Comparison of ENCODE assay signal across 11 mouse cellular contexts in genomic region chr1:64066320-64067254, GRCm38 (mm10). TPM values are rescaled to one million over a fixed set of nuclear protein-coding genes. Genes with fewer than 3 reads are reported as not detected.
A peak's percentile ranks its signal among the peaks of the same experiment; 100 is the strongest.
DNase-seq lines count a peak whose midpoint lies in the region; ATAC-seq lines count a peak whose summit lies in the region.
"Had no signal": no experiment of that assay in that cellular context is flagged by ENCODE, and none has a peak within 500 bp of the region (broad histone marks: within the 10 kb centered on the region; RNA-seq: fewer than 3 reads in every experiment).

No protein-coding gene starts in this region.

- ATAC-seq in intestine, embryonic 15.5 days = peak; percentile 65
- no peak for ATAC-seq in intestine, embryonic 16.5 days
- ATAC-seq in hindbrain, embryonic 13.5 days (ENCODE audit: low FRiP score) = peak; percentile 97

- H3K4me3 ChIP-seq in intestine, embryonic 15.5 days (replicated peaks) = no peak overlapping the region
- no peak overlapping the region for H3K4me3 ChIP-seq in intestine, embryonic 16.5 days (ENCODE audit: low read length)
- no peak overlapping the region for H3K4me3 ChIP-seq in hindbrain, embryonic 13.5 days
- H3K4me3 ChIP-seq: heart, embryonic 13.5 days; limb, embryonic 15.5 days had no signal

- 69% methylated on average over 10 of the region's 10 CpGs for WGBS in intestine, embryonic 15.5 days
- 60% methylated on average over 10 of the region's 10 CpGs for WGBS in intestine, embryonic 16.5 days
- 12% methylated on average over 10 of the region's 10 CpGs for whole genome bisulfite sequencing in hindbrain, embryonic 13.5 days

- H3K9ac ChIP-seq in intestine, embryonic 15.5 days = no peak overlapping the region
- no peak overlapping the region for H3K9ac ChIP-seq in intestine, embryonic 16.5 days (ENCODE audit: low read depth, low read length)
- no peak overlapping the region for H3K9ac ChIP-seq in hindbrain, embryonic 13.5 days
- H3K9ac ChIP-seq: heart, embryonic 13.5 days; limb, embryonic 15.5 days had no signal

- no peaks in the 10 kb centered on the region for H3K9me3 ChIP-seq in intestine, embryonic 15.5 days
- H3K9me3 ChIP-seq in intestine, embryonic 16.5 days (ENCODE audit: control insufficient read depth, low read length) = no peaks in the 10 kb centered on the region
- no peaks in the 10 kb centered on the region for H3K9me3 ChIP-seq in hindbrain, embryonic 13.5 days
- H3K9me3 ChIP-seq: heart, embryonic 13.5 days; limb, embryonic 15.5 days had no signal

- H3K36me3 ChIP-seq in intestine, embryonic 15.5 days = no peaks in the 10 kb centered on the region
- no peaks in the 10 kb centered on the region for H3K36me3 ChIP-seq in intestine, embryonic 16.5 days (ENCODE audit: control insufficient read depth, insufficient read depth, low read length)
- H3K36me3 ChIP-seq in hindbrain, embryonic 13.5 days = no peaks in the 10 kb centered on the region
- H3K36me3 ChIP-seq: limb, embryonic 15.5 days had no signal

- peak; percentile 83 for DNase-seq in mesoderm, embryonic 11.5 days (ENCODE audit: low read depth, low spot score)
- DNase-seq in right cerebral cortex, postnatal 36 days (ENCODE audit: low spot score in 2 of 2) = peak; percentile 47 to 49
- DNase-seq in spleen, adult 12 weeks (ENCODE audit: low spot score) = no peak
- DNase-seq in heart, adult 11 months = no peak
- DNase-seq in lung, postnatal 10 days = no peak
- DNase-seq: adrenal gland, postnatal 25 days had no signal

- H3K4me2 ChIP-seq in intestine, embryonic 15.5 days (replicated peaks) = no peak overlapping the region
- H3K4me2 ChIP-seq in intestine, embryonic 16.5 days (ENCODE audit: low read depth, low read length) = no peak overlapping the region
- H3K4me2 ChIP-seq in hindbrain, embryonic 13.5 days = peak overlapping the region; percentile 20
- H3K4me2 ChIP-seq: heart, embryonic 13.5 days; limb, embryonic 15.5 days had no signal

- H3K27ac ChIP-seq in intestine, embryonic 15.5 days = no peak overlapping the region
- H3K27ac ChIP-seq in intestine, embryonic 16.5 days (ENCODE audit: low read length) = no peak overlapping the region
- H3K27ac ChIP-seq in hindbrain, embryonic 13.5 days = peak overlapping the region; percentile 77
- H3K27ac ChIP-seq: heart, embryonic 13.5 days; limb, embryonic 15.5 days had no signal

- H3K4me1 ChIP-seq in intestine, embryonic 15.5 days (replicated peaks) = no peaks in the 10 kb centered on the region
- H3K4me1 ChIP-seq in intestine, embryonic 16.5 days (ENCODE audit: control insufficient read depth, insufficient read depth, low read length) = no peaks in the 10 kb centered on the region
- peaks cover 96% of the 10 kb centered on the region for H3K4me1 ChIP-seq in hindbrain, embryonic 13.5 days (replicated peaks)

- no peaks in the 10 kb centered on the region for H3K27me3 ChIP-seq in intestine, embryonic 15.5 days (replicated peaks)
- no peaks in the 10 kb centered on the region for H3K27me3 ChIP-seq in intestine, embryonic 16.5 days (replicated peaks; ENCODE audit: control insufficient read depth, insufficient read depth, low read length)
- H3K27me3 ChIP-seq in hindbrain, embryonic 13.5 days = no peaks in the 10 kb centered on the region
- H3K27me3 ChIP-seq: heart, embryonic 13.5 days; limb, embryonic 15.5 days had no signal

RNA-seq across cellular contexts. Expression of gene Klf7, which starts 55.5 kb away (rescaled TPM):
- polyA plus RNA-seq in intestine, embryonic 15.5 days (2015; fragmentation: Nextera tagmentation; extraction: Ambion mirVana) = 24.8 and 27.3 TPM in 2 replicates
- polyA plus RNA-seq in intestine, embryonic 16.5 days (2015; fragmentation: Nextera tagmentation; extraction: Ambion mirVana) = 21.9 and 24.9 TPM in 2 replicates
- 93.3 and 100 TPM in 2 replicates for polyA plus RNA-seq in hindbrain, embryonic 13.5 days (2015; fragmentation: Nextera tagmentation; extraction: Ambion mirVana)

Comparison
In these comparisons a context has a peak if more than half of its experiments do, and no peak if none do; other contexts are left out.
1. DNase-seq: peak in mesoderm, embryonic 11.5 days (single experiment) and right cerebral cortex, postnatal 36 days (2 of 2); none in spleen, adult 12 weeks (single experiment), heart, adult 11 months (single experiment) and lung, postnatal 10 days (single experiment).